Mouse (Mus musculus) heart, adult 2 months (tissue): ENCODE measurements around the gene Bean1. TPM values are rescaled to one million over a fixed set of nuclear protein-coding genes. Genes with fewer than 3 reads are reported as not detected.

ENCODE experiments used
- DNase-seq, 2 experiments: peaks; one replicate each; pipeline ENCODE4 v3.0.0; 2021
- H3K27ac ChIP-seq: fragments of 200-600 bp; 2 replicates; pipeline ENCODE4 v1.8.1; 2022
- H3K27me3 ChIP-seq: fragments of 200-500 bp; 2 replicates; pipeline ENCODE4 v1.6.1; 2012; ENCODE audit warnings: mild to moderate bottlenecking, low read length, inconsistent platforms, mixed read lengths; ENCODE audit not compliant: control insufficient read depth, insufficient read depth
- H3K36me3 ChIP-seq: fragments of 200-500 bp; 2 replicates; pipeline ENCODE4 v1.6.1; 2012; ENCODE audit warnings: low read length, inconsistent platforms; ENCODE audit not compliant: control insufficient read depth, insufficient read depth
- H3K4me1 ChIP-seq: fragments of 200-500 bp; 2 replicates; pipeline ENCODE4 v1.6.1; 2011; ENCODE audit warnings: low read length; ENCODE audit not compliant: control insufficient read depth, insufficient read depth
- H3K4me3 ChIP-seq: fragments of 200-600 bp; 2 replicates; pipeline ENCODE4 v1.8.1; 2022
- H3K79me2 ChIP-seq: fragments of 200-500 bp; replicated peaks from 2 replicates; pipeline ENCODE4 v1.6.1; 2012; ENCODE audit warnings: mild to moderate bottlenecking, inconsistent platforms, low read length, moderate library complexity, mixed read lengths; ENCODE audit not compliant: control insufficient read depth, insufficient read depth
- H3K9ac ChIP-seq: fragments of 200-500 bp; 2 replicates; pipeline ENCODE4 v1.6.1; 2012; ENCODE audit warnings: low read depth, mild to moderate bottlenecking, control low read depth, inconsistent platforms, low read length, mixed read lengths
- CTCF ChIP-seq: fragments of 200-600 bp; IDR thresholded peaks from 2 replicates; pipeline ENCODE4 v1.8.1; 2022; ENCODE audit warnings: antibody characterized with exemption, mild to moderate bottlenecking, moderate library complexity
- EP300 ChIP-seq: fragments of 200-500 bp; IDR thresholded peaks from 2 replicates; pipeline ENCODE4 v1.6.1; 2011; ENCODE audit warnings: low read depth, low read length, control low read depth; ENCODE audit not compliant: insufficient read depth
- POLR2A ChIP-seq: fragments of 200-500 bp; IDR thresholded peaks from 2 replicates; pipeline ENCODE4 v1.6.1; 2011; ENCODE audit warnings: mild to moderate bottlenecking, low read depth, low read length, control low read depth; ENCODE audit not compliant: insufficient read depth
- intact Hi-C: fragments of 180-260 bp; cut with DNase I; formaldehyde crosslinking; loops from one replicate; pipeline ENCODE4 v1.15.1; 2025
- polyA plus RNA-seq: library from polyadenylated mRNA; depleted of rRNA; stranded (reverse); fragments of >200 nt; gene quantifications from 2 replicates; pipeline ENCODE4 v1.2.3, GENCODE M21; 2012; rRNA removed
- total RNA-seq, 2 experiments: library from RNA; stranded (reverse); gene quantifications; 2 replicates each; pipeline ENCODE4 v1.2.3; 2021

Bean1 gene
- total and polyA plus RNA-seq, 3 experiments = 0.91 to 4.1 (median 1.8) TPM

DNA sequence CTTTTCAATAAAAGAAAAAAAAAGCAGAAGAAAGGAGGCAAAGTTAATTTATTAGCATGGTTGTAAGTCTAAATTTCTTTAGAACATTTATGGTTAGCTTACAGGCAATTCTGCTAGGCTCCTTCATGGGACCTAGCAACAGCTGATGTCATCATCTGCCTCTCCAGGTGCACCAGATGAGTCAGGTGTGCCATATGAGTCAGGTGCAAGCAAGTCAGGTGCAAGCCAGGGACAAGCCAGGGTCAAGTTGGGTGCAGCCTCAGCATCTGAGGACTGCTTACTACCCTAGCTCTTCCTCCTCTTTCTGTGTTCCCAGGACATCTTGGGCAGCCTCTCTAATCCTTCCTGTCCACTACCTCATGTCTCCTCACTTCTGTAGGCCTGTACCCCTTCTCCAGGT, 98.1 kb downstream of the Bean1 start:
- Histone ChIP-seq H3K27me3 (no peaks in the 10 kb centered on the region), H3K9ac (no peak overlapping the region), H3K4me1 (no peaks in the 10 kb centered on the region), H3K27ac (no peak overlapping the region), H3K4me3 (no peak overlapping the region), H3K36me3 (no peaks in the 10 kb centered on the region), H3K79me2 (no peaks in the 10 kb centered on the region)
- intact Hi-C loops = no loop called here
- no peak for TF ChIP-seq EP300
- TF ChIP-seq CTCF = no peak
- no peak for TF ChIP-seq POLR2A
- DNase-seq = no peak

Other genes starting within 250 kb of the Bean1 start
- gene Cdh5, start 68.8 kb upstream of the Bean1 start, total RNA-seq = 100 to 1,000 TPM; 112 to 115 TPM
- gene Cdh5, start 68.8 kb upstream of the Bean1 start, polyA plus RNA-seq = 113 and 128 TPM in 2 replicates
- 1 to 10 TPM; 6.1 to 8.7 TPM for gene Tk2, start 78.1 kb downstream of the Bean1 start, total RNA-seq
- gene Tk2, start 78.1 kb downstream of the Bean1 start, polyA plus RNA-seq = 9.8 and 10.6 TPM in 2 replicates
- 1 to 10 TPM; 3.2 to 3.5 TPM for gene Cklf, start 80.4 kb downstream of the Bean1 start, total RNA-seq
- 2.8 and 3.7 TPM in 2 replicates for gene Cklf, start 80.4 kb downstream of the Bean1 start, polyA plus RNA-seq
- not detected for gene Cmtm2a, start 122.7 kb downstream of the Bean1 start, total RNA-seq
- 0.10 and 0.32 TPM in 2 replicates for gene Cmtm2a, start 122.7 kb downstream of the Bean1 start, polyA plus RNA-seq
- not detected for gene Gm45711, start 139.6 kb downstream of the Bean1 start, total RNA-seq
- not detected in 2 replicates for gene Gm45711, start 139.6 kb downstream of the Bean1 start, polyA plus RNA-seq
- gene Cmtm1, start 139.7 kb downstream of the Bean1 start, total RNA-seq = not detected
- gene Cmtm1, start 139.7 kb downstream of the Bean1 start, polyA plus RNA-seq = not detected in 2 replicates
- not detected for gene Gm11020, start 151.1 kb downstream of the Bean1 start, total RNA-seq
- gene Gm11020, start 151.1 kb downstream of the Bean1 start, polyA plus RNA-seq = not detected in 2 replicates
- not detected for gene Cmtm2b, start 151.8 kb downstream of the Bean1 start, total RNA-seq
- gene Cmtm2b, start 151.8 kb downstream of the Bean1 start, polyA plus RNA-seq = 0.12 and 0.20 TPM in 2 replicates
- 10 to 100 TPM; 10.5 to 16.4 TPM for gene Cmtm3, start 169.0 kb downstream of the Bean1 start, total RNA-seq
- gene Cmtm3, start 169.0 kb downstream of the Bean1 start, polyA plus RNA-seq = 39.1 and 44.1 TPM in 2 replicates
- gene Cmtm4, start 225.4 kb downstream of the Bean1 start, total RNA-seq = 10 to 100 TPM; 10.0 to 11.4 TPM
- gene Cmtm4, start 225.4 kb downstream of the Bean1 start, polyA plus RNA-seq = 7.3 and 13.4 TPM in 2 replicates